Mouse (Mus musculus) embryo, embryonic 9.5 days (tissue): ENCODE results near the gene Fam131b.

Experiments used
- DNase-seq: peaks from one replicate; pipeline ENCODE4 v3.0.0-alpha.2; 2017; ENCODE audit errors: extremely low spot score

The Fam131b gene

GRCm38 (mm10) chr6:42324482-42325267 is at the start of gene Fam131b:
Gene Fam131b, minus strand, starts transcription at chr6:42324643.
- peak; percentile 71 for DNase-seq

- DNase-seq, result no peak
Observed at GRCm38 (mm10) chr6:42373669-42374430, 49.4 kb upstream of the Fam131b start.

GRCm38 (mm10) chr6:42372816-42373547 is 48.5 kb upstream of the Fam131b start, which contains the start of gene Epha1:
Gene Epha1, minus strand, starts transcription at chr6:42373268.
- DNase-seq, result peak; percentile 71

- no peak for DNase-seq
Observed at GRCm38 (mm10) chr6:42372421-42372815, 48.0 kb upstream of the Fam131b start.

- no peak for DNase-seq
Observed at GRCm38 (mm10) chr6:42372001-42372400, 47.6 kb upstream of the Fam131b start.

- DNase-seq, result no peak
Observed at GRCm38 (mm10) chr6:42370630-42371363, 46.4 kb upstream of the Fam131b start.

- peak; percentile 51 for DNase-seq
Observed at GRCm38 (mm10) chr6:42369870-42370269, 45.4 kb upstream of the Fam131b start.

- DNase-seq, result no peak
Observed at GRCm38 (mm10) chr6:42365215-42365614, 40.8 kb upstream of the Fam131b start.

- DNase-seq, result no peak
Observed at GRCm38 (mm10) chr6:42364607-42365006, 40.2 kb upstream of the Fam131b start.

- no peak for DNase-seq
Observed at GRCm38 (mm10) chr6:42364066-42364465, 39.6 kb upstream of the Fam131b start.

- no peak for DNase-seq
Observed at GRCm38 (mm10) chr6:42362974-42363373, 38.5 kb upstream of the Fam131b start.

GRCm38 (mm10) chr6:42362497-42362896 is 38.1 kb upstream of the Fam131b start:
- DNase-seq, result no peak

GRCm38 (mm10) chr6:42362074-42362473 is 37.6 kb upstream of the Fam131b start:
- DNase-seq, result no peak

- DNase-seq, result no peak
Observed at GRCm38 (mm10) chr6:42361041-42361895, 36.8 kb upstream of the Fam131b start.

GRCm38 (mm10) chr6:42360231-42360840 is 35.9 kb upstream of the Fam131b start:
- DNase-seq, result no peak

- no peak for DNase-seq
Observed at GRCm38 (mm10) chr6:42359364-42360147, 35.1 kb upstream of the Fam131b start.

GRCm38 (mm10) chr6:42358901-42359300 is 34.5 kb upstream of the Fam131b start:
- no peak for DNase-seq

- no peak for DNase-seq
Observed at GRCm38 (mm10) chr6:42357901-42358300, 33.5 kb upstream of the Fam131b start.

- no peak for DNase-seq
Observed at GRCm38 (mm10) chr6:42356913-42357312, 32.5 kb upstream of the Fam131b start.
